Comparison of ENCODE assay signal across 19 mouse cellular contexts in genomic region chr13:106643302-106643975, GRCm38 (mm10).
"Had no signal": no experiment of that assay in that cellular context is flagged by ENCODE, and none has a peak within 500 bp of the region (broad histone marks: within the 10 kb centered on the region; RNA-seq: fewer than 3 reads in every experiment).

No protein-coding gene starts in this region.

- H3K9ac ChIP-seq: limb, embryonic 12.5 days; limb, embryonic 15.5 days; liver, embryonic 14.5 days; liver, postnatal 0 days; lung, embryonic 14.5 days; midbrain, embryonic 12.5 days had no signal

- H3K4me1 ChIP-seq: limb, embryonic 12.5 days; limb, embryonic 15.5 days; midbrain, embryonic 12.5 days had no signal

- H3K9me3 ChIP-seq: limb, embryonic 12.5 days; limb, embryonic 15.5 days; megakaryocyte, embryonic 14.5 days; midbrain, embryonic 12.5 days had no signal

- H3K36me3 ChIP-seq: limb, embryonic 12.5 days; limb, embryonic 15.5 days; midbrain, embryonic 12.5 days had no signal

- H3K27me3 ChIP-seq: limb, embryonic 12.5 days; limb, embryonic 15.5 days; megakaryocyte, embryonic 14.5 days; midbrain, embryonic 12.5 days had no signal

- H3K27ac ChIP-seq: kidney, postnatal 0 days; layer of hippocampus, adult 2 months; left cerebral cortex, adult 2 months; limb, embryonic 12.5 days; limb, embryonic 15.5 days; liver, embryonic 14.5 days; midbrain, embryonic 12.5 days had no signal

- ATAC-seq: intestine, embryonic 16.5 days; liver, postnatal 0 days; lung, postnatal 0 days had no signal

- H3K4me2 ChIP-seq: limb, embryonic 12.5 days; limb, embryonic 15.5 days; liver, embryonic 11.5 days; lung, embryonic 14.5 days; midbrain, embryonic 12.5 days had no signal

- H3K4me3 ChIP-seq: layer of hippocampus, adult 2 months; left cerebral cortex, adult 2 months; limb, embryonic 12.5 days; limb, embryonic 15.5 days; megakaryocyte, embryonic 14.5 days; midbrain, embryonic 12.5 days had no signal

- DNase-seq: kidney, adult 18-20 months; kidney, postnatal 25 days; layer of hippocampus, adult 9-11 months; liver, postnatal 0 days; lung, embryonic 14.5 days; lung, postnatal 36 days; thymus, adult 18-20 months; thymus, postnatal 4 days had no signal
